Mouse (Mus musculus): ENCODE results near the gene Spin1.

Gene Spin1

DNA sequence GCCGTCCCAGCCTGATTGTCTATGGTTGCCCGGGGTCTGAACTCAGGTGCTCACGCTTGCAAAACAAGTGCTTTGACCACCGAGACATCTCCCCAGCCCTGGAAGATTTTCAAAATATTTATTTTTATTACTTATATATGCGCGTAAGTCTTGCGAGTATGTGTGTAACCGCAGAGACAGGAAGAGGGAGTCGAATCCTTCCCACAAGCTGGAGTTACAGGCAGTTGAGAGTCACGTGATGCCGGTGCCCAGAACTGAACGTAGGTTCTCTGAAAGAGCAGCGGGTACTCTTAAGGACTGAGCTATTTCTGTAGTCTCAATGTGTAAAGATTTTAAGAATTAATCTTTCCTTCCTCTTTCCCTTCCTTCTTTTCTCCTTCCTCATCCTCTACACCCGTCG lies 93.2 kb downstream of the Spin1 start:
- no peak for DNase-seq (ENCODE audit: low read depth, low spot score)

DNA sequence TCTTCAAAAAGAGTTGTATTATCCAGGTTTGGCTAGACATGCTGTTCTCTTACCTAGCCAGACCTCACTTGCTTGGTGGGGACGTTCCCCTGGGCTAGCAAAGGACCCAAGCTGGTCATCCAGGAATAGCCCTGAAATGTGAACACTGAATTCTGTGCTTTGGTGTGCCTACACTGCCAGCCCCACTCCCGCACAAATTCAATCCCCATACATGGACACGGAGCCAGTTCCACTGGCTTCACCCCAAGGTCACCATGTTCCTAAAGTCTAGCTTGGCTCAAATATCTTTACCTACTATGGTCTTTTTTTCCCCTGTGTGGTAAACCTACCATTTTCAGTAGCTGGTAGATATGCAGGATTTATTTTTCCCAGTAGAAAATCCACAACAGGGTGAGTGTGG lies 97.0 kb downstream of the Spin1 start:
- DNase-seq (ENCODE audit: low read depth, low spot score) = no peak

DNA sequence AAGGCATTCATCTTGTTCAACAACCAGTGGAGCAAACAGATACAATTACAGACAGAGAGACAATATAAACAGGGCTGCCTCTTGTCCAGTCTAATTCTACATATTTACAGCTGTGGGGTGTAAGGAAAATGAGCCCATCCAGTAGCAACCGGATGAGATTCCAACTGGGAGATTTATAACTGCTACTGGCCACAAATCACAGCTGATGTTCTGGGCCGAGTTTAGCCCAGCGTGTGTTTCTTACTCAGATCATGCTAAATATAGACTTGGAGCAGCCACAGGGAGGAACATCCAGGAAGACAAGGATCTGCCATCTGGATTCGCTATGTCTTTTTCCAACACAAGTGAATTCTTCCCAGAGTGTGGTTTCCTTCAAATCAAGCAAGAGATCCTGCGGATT lies 97.5 kb downstream of the Spin1 start:
- no peak for DNase-seq (ENCODE audit: low read depth, low spot score)

All from WW6 (cell line).